Mouse (Mus musculus) testis, adult 2 months (tissue): ENCODE data around the gene Aqp5. TPM values are rescaled to one million over a fixed set of nuclear protein-coding genes. Genes with fewer than 3 reads are reported as not detected.

Experiments used
- H3K27ac ChIP-seq: fragments of 200-500 bp; 2 replicates; pipeline ENCODE4 v1.5.1; 2012; ENCODE audit warnings: low read depth, low read length; ENCODE audit not compliant: control insufficient read depth, insufficient read depth
- H3K27me3 ChIP-seq: fragments of 200-500 bp; 2 replicates; pipeline ENCODE4 v1.6.1; 2012; ENCODE audit warnings: mild to moderate bottlenecking, low read length, moderate library complexity; ENCODE audit not compliant: control insufficient read depth, insufficient read depth
- H3K36me3 ChIP-seq: fragments of 200-500 bp; 2 replicates; pipeline ENCODE4 v1.6.1; 2012; ENCODE audit warnings: mild to moderate bottlenecking, low read length; ENCODE audit not compliant: control insufficient read depth, insufficient read depth
- H3K4me1 ChIP-seq: fragments of 200-500 bp; 2 replicates; pipeline ENCODE4 v1.6.1; 2012; ENCODE audit warnings: low read length; ENCODE audit not compliant: control insufficient read depth, insufficient read depth
- H3K4me3 ChIP-seq: fragments of 200-500 bp; 2 replicates; pipeline ENCODE4 v1.5.1; 2012; ENCODE audit warnings: low read depth, mild to moderate bottlenecking, low read length, moderate library complexity, mixed read lengths; ENCODE audit not compliant: control insufficient read depth
- CTCF ChIP-seq: fragments of 200-500 bp; IDR thresholded peaks from 2 replicates; pipeline ENCODE4 v1.5.1; 2012; ENCODE audit warnings: low read depth, mild to moderate bottlenecking, inconsistent platforms, low read length, moderate library complexity; ENCODE audit not compliant: control insufficient read depth, insufficient read depth, insufficient replicate concordance
- POLR2A ChIP-seq: fragments of 200-500 bp; IDR thresholded peaks from 2 replicates; pipeline ENCODE4 v1.6.1; 2012; ENCODE audit warnings: low read depth, mild to moderate bottlenecking, inconsistent platforms, low read length, moderate library complexity; ENCODE audit not compliant: control insufficient read depth
- polyA plus RNA-seq: library from polyadenylated mRNA; depleted of rRNA; stranded (reverse); fragments of >200 nt; gene quantifications from 2 replicates; pipeline ENCODE4 v1.2.3, GENCODE M21; 2012

The Aqp5 gene
- polyA plus RNA-seq, 1 experiment: 1.1 TPM

- H3K36me3 ChIP-seq: no peaks in the 10 kb centered on the region
- peaks cover 4% of the 10 kb centered on the region for H3K4me1 ChIP-seq
- no peak overlapping the region for H3K4me3 ChIP-seq
- TF ChIP-seq CTCF (no peak), POLR2A (no peak)
- H3K27ac ChIP-seq: no peak overlapping the region
- H3K27me3 ChIP-seq: no peaks in the 10 kb centered on the region
Measured at GRCm38 (mm10) chr15:99605595-99605994, 15.0 kb downstream of the Aqp5 start.

DNA sequence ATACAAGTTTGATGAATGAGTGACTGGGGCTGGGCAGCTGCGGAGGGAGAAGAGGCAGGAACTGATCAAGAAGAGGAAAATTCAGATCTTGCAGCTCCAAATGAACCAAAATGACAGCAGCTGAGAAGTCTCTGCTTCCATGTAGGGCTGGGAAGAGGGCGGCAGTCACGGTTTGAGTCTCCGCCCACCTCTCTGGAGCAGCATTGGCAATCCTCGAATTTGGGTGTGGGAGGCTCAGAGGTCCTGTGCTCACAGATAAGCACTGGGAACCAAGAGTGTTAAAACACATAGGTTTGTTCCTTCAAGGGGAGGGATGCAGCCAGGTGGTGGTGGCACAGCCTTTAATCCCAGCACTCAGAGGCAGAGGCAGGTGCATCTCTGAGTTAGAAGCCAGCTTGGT is 15.9 kb downstream of the Aqp5 start:
- H3K27me3 ChIP-seq: no peaks in the 10 kb centered on the region
- TF ChIP-seq CTCF (no peak), POLR2A (no peak)
- no peaks in the 10 kb centered on the region for H3K36me3 ChIP-seq
- H3K4me1 ChIP-seq: peaks cover 3% of the 10 kb centered on the region
- H3K4me3 ChIP-seq: no peak overlapping the region
- H3K27ac ChIP-seq: no peak overlapping the region

- Histone ChIP-seq H3K36me3 (no peaks in the 10 kb centered on the region), H3K27ac (no peak overlapping the region), H3K27me3 (no peaks in the 10 kb centered on the region), H3K4me3 (no peak overlapping the region), H3K4me1 (0 out of 2 replicates have a peak, but pooled peaks cover under 1% of the 10 kb centered on the region)
- TF ChIP-seq POLR2A: no peak
- TF ChIP-seq CTCF: no peak
Measured at GRCm38 (mm10) chr15:99607388-99608113, 17.0 kb downstream of the Aqp5 start.

DNA sequence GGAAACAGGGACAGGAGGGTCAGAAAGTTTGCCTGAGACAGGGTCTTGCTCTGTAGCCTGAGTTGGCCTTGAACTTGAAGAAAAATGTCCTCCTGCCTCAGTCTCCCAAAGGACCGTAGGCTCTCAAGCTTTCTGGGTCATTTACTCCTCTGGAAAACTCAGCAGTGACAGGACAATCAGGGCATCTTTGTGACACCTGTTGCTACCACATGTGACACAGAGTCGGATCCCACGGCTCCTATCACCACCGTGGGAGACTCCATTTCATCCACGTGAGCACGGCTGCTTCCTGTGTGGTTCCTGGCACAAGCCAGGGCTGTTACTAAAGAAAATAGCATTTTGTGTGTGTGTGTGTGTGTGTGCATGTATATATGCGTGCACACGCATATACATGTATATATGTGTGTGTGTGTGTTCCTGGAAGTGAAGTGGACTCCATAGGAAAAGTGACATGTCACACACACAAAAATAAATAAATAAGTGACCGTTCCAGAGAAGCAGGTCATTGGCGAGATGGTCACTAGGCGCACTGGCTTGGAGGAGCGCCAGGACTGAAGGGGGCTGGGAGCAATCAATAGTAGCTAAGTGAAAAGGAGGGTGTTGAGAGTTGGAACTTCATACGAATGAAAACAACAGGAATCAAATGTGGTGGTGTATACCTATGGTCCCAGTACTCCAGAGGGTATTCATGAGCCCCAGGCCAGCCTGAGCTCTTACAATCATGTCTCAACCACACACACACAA is 18.0 kb downstream of the Aqp5 start:
- Histone ChIP-seq H3K4me1 (no peaks in the 10 kb centered on the region), H3K36me3 (no peaks in the 10 kb centered on the region), H3K27ac (no peak overlapping the region), H3K4me3 (no peak overlapping the region), H3K27me3 (no peaks in the 10 kb centered on the region)
- no peak for TF ChIP-seq CTCF
- TF ChIP-seq POLR2A: no peak

GRCm38 (mm10) chr15:99611563-99611962 is 21.0 kb downstream of the Aqp5 start:
- Histone ChIP-seq H3K4me3 (no peak overlapping the region), H3K4me1 (no peaks in the 10 kb centered on the region), H3K27me3 (no peaks in the 10 kb centered on the region), H3K36me3 (no peaks in the 10 kb centered on the region), H3K27ac (no peak overlapping the region)
- TF ChIP-seq CTCF (no peak), POLR2A (no peak)

- Histone ChIP-seq H3K36me3 (no peaks in the 10 kb centered on the region), H3K27me3 (no peaks in the 10 kb centered on the region), H3K27ac (no peak overlapping the region)
Measured at GRCm38 (mm10) chr15:99614273-99614672, 23.7 kb downstream of the Aqp5 start.

GRCm38 (mm10) chr15:99614753-99615152 is 24.2 kb downstream of the Aqp5 start:
- Histone ChIP-seq H3K27me3 (no peaks in the 10 kb centered on the region), H3K4me3 (no peak overlapping the region), H3K36me3 (no peaks in the 10 kb centered on the region), H3K4me1 (no peaks in the 10 kb centered on the region), H3K27ac (no peak overlapping the region)
- TF ChIP-seq CTCF (no peak), POLR2A (no peak)

More at GRCm38 (mm10) chr15:99614273-99614672, 23.7 kb downstream of the Aqp5 start:
- H3K4me3 ChIP-seq: no peak overlapping the region
- H3K4me1 ChIP-seq: no peaks in the 10 kb centered on the region
- TF ChIP-seq CTCF (no peak), POLR2A (no peak)
